Mouse (Mus musculus) liver, embryonic 14.5 days (tissue): ENCODE results near the gene Pgpep1. TPM values are rescaled to one million over a fixed set of nuclear protein-coding genes. Genes with fewer than 3 reads are reported as not detected.

Source experiments
- ATAC-seq: fragments of 200-750 bp; cut with Nextera tagmentation; 2 replicates; pipeline ENCODE4 v1.8.0; 2017; ENCODE audit warnings: moderate number of reproducible peaks, mild to moderate bottlenecking, moderate library complexity; ENCODE audit not compliant: insufficient read depth
- DNase-seq, 3 experiments: peaks; one replicate each; pipeline ENCODE4 v3.0.0-alpha.2; 2012 to 2013; ENCODE audit warnings: low read depth in 3 of 3, low spot score in 3 of 3
- H3K27ac ChIP-seq: fragments of 300-500 bp; sonication (generic); 2 replicates; pipeline ENCODE4 v1.5.1; 2014; ENCODE audit warnings: moderate library complexity, mild to moderate bottlenecking, control low read depth, inconsistent platforms
- H3K27me3 ChIP-seq: fragments of 300-500 bp; sonication (generic); 2 replicates; pipeline ENCODE4 v1.6.1; 2014; ENCODE audit warnings: mild to moderate bottlenecking, low read length, moderate library complexity; ENCODE audit not compliant: control insufficient read depth, insufficient read depth
- H3K36me3 ChIP-seq: fragments of 300-500 bp; sonication (generic); replicated peaks from 2 replicates; pipeline ENCODE4 v1.6.1; 2014; ENCODE audit warnings: low read depth; ENCODE audit not compliant: control insufficient read depth, insufficient read depth
- H3K4me1 ChIP-seq, 2 experiments: fragments of 200-500 bp in 1 of 2; fragments of 300-500 bp in 1 of 2; sonication (generic) in 1 of 2; replicated peaks; 2 replicates each; pipeline ENCODE4 v1.6.1; 2012 to 2014; ENCODE audit warnings: antibody characterized with exemption in 1 of 2, inconsistent platforms in 1 of 2, low read length in 1 of 2; ENCODE audit not compliant: control insufficient read depth in 2 of 2, insufficient read depth in 2 of 2
- H3K4me2 ChIP-seq: fragments of 300-500 bp; sonication (generic); 2 replicates; pipeline ENCODE4 v1.6.1; 2014; ENCODE audit warnings: low read depth, mild to moderate bottlenecking, control low read depth, moderate library complexity
- H3K4me3 ChIP-seq, 2 experiments: fragments of 200-500 bp in 1 of 2; fragments of 300-500 bp in 1 of 2; sonication (generic) in 1 of 2; 2 replicates each; pipeline ENCODE4 v1.5.1; 2012 to 2014; ENCODE audit warnings: low read depth in 2 of 2, low read length in 2 of 2, mild to moderate bottlenecking in 2 of 2, control low read depth in 1 of 2, inconsistent platforms in 1 of 2, moderate library complexity in 1 of 2; ENCODE audit not compliant: insufficient read depth in 1 of 2
- H3K9ac ChIP-seq: fragments of 300-500 bp; sonication (generic); replicated peaks from 2 replicates; pipeline ENCODE4 v1.6.1; 2014; ENCODE audit warnings: mild to moderate bottlenecking, control low read depth, moderate library complexity
- H3K9me3 ChIP-seq: fragments of 300-500 bp; sonication (generic); 2 replicates; pipeline ENCODE4 v1.6.1; 2016; ENCODE audit warnings: low read length, mixed read lengths; ENCODE audit not compliant: control insufficient read depth
- CTCF ChIP-seq: IDR thresholded peaks from 2 replicates; pipeline ENCODE4 v1.5.1; 2016; ENCODE audit warnings: antibody characterized with exemption, low read depth, control low read depth
- EP300 ChIP-seq: IDR thresholded peaks from 2 replicates; pipeline ENCODE4 v1.6.1; 2016; ENCODE audit warnings: antibody characterized with exemption, low read depth
- WGBS: fragments of 180-500 bp; shearing (Covaris S2); extraction: QIAGEN DNeasy Blood & Tissue Kit; methylation state at CpG from one replicate; pipeline ENCODE4 v1.1.7; 2014; ENCODE audit not compliant: insufficient replicate concordance; 5-methylcytosine and 5-hydroxymethylcytosine counted together
- polyA plus RNA-seq, 2 experiments: library from polyadenylated mRNA; depleted of rRNA in 1 of 2; stranded (reverse) in 1 of 2; unstranded in 1 of 2; fragments of >200 nt; fragmentation: Nextera tagmentation in 1 of 2; extraction: Ambion mirVana in 1 of 2; gene quantifications; 2 replicates each; pipeline versions ENCODE4 v1.2.1 to v1.2.3; 2012 to 2014

Pgpep1 gene
- polyA plus RNA-seq, 2 experiments = 8.6 to 19.8 TPM

- Histone ChIP-seq H3K27ac (peak overlapping the region; percentile 67), H3K9me3 (no peaks in the 10 kb centered on the region), H3K36me3 (no peaks in the 10 kb centered on the region), H3K27me3 (no peaks in the 10 kb centered on the region), H3K4me1 (peaks cover 17 to 24% of the 10 kb centered on the region in 2 experiments), H3K9ac (peak overlapping the region; percentile 79), H3K4me3 (peak overlapping the region; percentile 65 to 78), H3K4me2 (peak overlapping the region; percentile 91)
- ATAC-seq (peak; percentile 26; the same call in 1 of the 2 replicates), DNase-seq (no peak)
- under 1% methylated on average over 84 of the region's 84 CpGs for whole genome bisulfite sequencing
- TF ChIP-seq CTCF (no peak), EP300 (no peak)
These were observed 52.1 kb downstream of the Pgpep1 start for GRCm38 (mm10) chr8:70607898-70608748.

- H3K9ac ChIP-seq = peak overlapping the region; percentile 79
- peak overlapping the region; percentile 91 for H3K4me2 ChIP-seq
- peaks cover 2% of the 10 kb centered on the region; the same call in 1 of the 2 replicates for H3K36me3 ChIP-seq
- no peak for DNase-seq
- H3K4me3 ChIP-seq = peak overlapping the region; percentile 65 to 78
- 0 out of 2 replicates have a peak overlapping the region, but pooled peaks have one; percentile 24 for H3K27ac ChIP-seq
- no peak for ATAC-seq
- H3K9me3 ChIP-seq = no peaks in the 10 kb centered on the region
- no peak for TF ChIP-seq EP300
- no peak for TF ChIP-seq CTCF
- H3K4me1 ChIP-seq = peaks cover 17 to 24% of the 10 kb centered on the region in 2 experiments
- H3K27me3 ChIP-seq = no peaks in the 10 kb centered on the region
- 13% methylated on average over 6 of the region's 6 CpGs for WGBS
These were observed 52.6 kb downstream of the Pgpep1 start for GRCm38 (mm10) chr8:70607603-70607897.

GRCm38 (mm10) chr8:70606780-70607602, 53.2 kb downstream of the Pgpep1 start:
- DNase-seq = no peak
- no peak overlapping the region for H3K27ac ChIP-seq
- WGBS = 46% methylated on average over 18 of the region's 18 CpGs
- H3K4me3 ChIP-seq = peak overlapping the region; percentile 65 to 78
- peaks cover 5% of the 10 kb centered on the region; the same call in 1 of the 2 replicates for H3K36me3 ChIP-seq
- no peaks in the 10 kb centered on the region for H3K9me3 ChIP-seq
- H3K9ac ChIP-seq = no peak overlapping the region; the same call in 1 of the 2 replicates
- H3K4me2 ChIP-seq = peak overlapping the region; percentile 91
- ATAC-seq = no peak
- TF ChIP-seq CTCF (no peak), EP300 (no peak)
- H3K27me3 ChIP-seq = no peaks in the 10 kb centered on the region
- H3K4me1 ChIP-seq = peaks cover 17 to 21% of the 10 kb centered on the region in 2 experiments

- TF ChIP-seq CTCF = no peak
- no peak for TF ChIP-seq EP300
- ATAC-seq (no peak), DNase-seq (no peak)
- 64% methylated on average over 9 of the region's 9 CpGs for WGBS
- H3K27ac ChIP-seq = no peak overlapping the region
- H3K36me3 ChIP-seq = peaks cover 5% of the 10 kb centered on the region; the same call in 1 of the 2 replicates
- no peak overlapping the region for H3K9ac ChIP-seq
- H3K4me2 ChIP-seq = no peak overlapping the region; the same call in 1 of the 2 replicates
- H3K9me3 ChIP-seq = no peaks in the 10 kb centered on the region
- H3K27me3 ChIP-seq = no peaks in the 10 kb centered on the region
- peaks cover 21% of the 10 kb centered on the region in 2 experiments for H3K4me1 ChIP-seq
- H3K4me3 ChIP-seq = no peak overlapping the region
These were observed 54.1 kb downstream of the Pgpep1 start for GRCm38 (mm10) chr8:70605871-70606779.
